Mouse (Mus musculus) central nervous system, embryonic 14 days (tissue): ENCODE data around the gene Gm33815. TPM values are rescaled to one million over a fixed set of nuclear protein-coding genes. Genes with fewer than 3 reads are reported as not detected.

Source experiments
- polyA plus RNA-seq: library from polyadenylated mRNA; depleted of rRNA; stranded (reverse); fragments of >200 nt; gene quantifications from 2 replicates; pipeline ENCODE4 v1.2.3, GENCODE M21; 2012; rRNA removed

Gm33815 gene
- not detected in 2 replicates for polyA plus RNA-seq

GRCm38 (mm10) chrY:69320832-69321231 lies at the start of gene Gm33815:
Gene Gm33815 (plus strand): TSS chrY:69321132.

